Mouse (Mus musculus) forebrain, embryonic 13.5 days (tissue): Measurements from ENCODE around the gene Uqcc2. TPM values are rescaled to one million over a fixed set of nuclear protein-coding genes. Genes with fewer than 3 reads are reported as not detected.

Source experiments
- ATAC-seq: fragments of 200-750 bp; cut with Nextera tagmentation; 2 replicates; pipeline ENCODE4 v1.8.0; 2017
- H3K27ac ChIP-seq: fragments of 300-500 bp; sonication (generic); 2 replicates; pipeline ENCODE4 v1.5.1; 2015; ENCODE audit warnings: inconsistent platforms, mild to moderate bottlenecking, moderate library complexity
- H3K27me3 ChIP-seq: fragments of 300-500 bp; sonication (generic); 2 replicates; pipeline ENCODE4 v1.6.1; 2015; ENCODE audit warnings: mild to moderate bottlenecking, inconsistent platforms
- H3K36me3 ChIP-seq: fragments of 300-500 bp; sonication (generic); 2 replicates; pipeline ENCODE4 v1.6.1; 2015; ENCODE audit warnings: mild to moderate bottlenecking, inconsistent platforms; ENCODE audit not compliant: poor library complexity, severe bottlenecking
- H3K4me1 ChIP-seq: fragments of 300-500 bp; sonication (generic); 2 replicates; pipeline ENCODE4 v1.6.1; 2015; ENCODE audit warnings: inconsistent platforms
- H3K4me2 ChIP-seq: fragments of 300-500 bp; sonication (generic); 2 replicates; pipeline ENCODE4 v1.6.1; 2015; ENCODE audit warnings: inconsistent platforms, mild to moderate bottlenecking, moderate library complexity
- H3K4me3 ChIP-seq: fragments of 300-500 bp; sonication (generic); 2 replicates; pipeline ENCODE4 v1.5.1; 2015; ENCODE audit warnings: mild to moderate bottlenecking, inconsistent platforms
- H3K9ac ChIP-seq: fragments of 300-500 bp; sonication (generic); 2 replicates; pipeline ENCODE4 v1.6.1; 2015; ENCODE audit warnings: mild to moderate bottlenecking, inconsistent platforms
- H3K9me3 ChIP-seq: fragments of 300-500 bp; sonication (generic); replicated peaks from 2 replicates; pipeline ENCODE4 v1.6.1; 2016; ENCODE audit warnings: inconsistent platforms
- WGBS: fragments of 180-500 bp; shearing (Covaris S2); methylation state at CpG from one replicate; pipeline ENCODE4 v1.1.7; 2015; 5-methylcytosine and 5-hydroxymethylcytosine counted together
- polyA plus RNA-seq: library from polyadenylated mRNA; unstranded; fragments of >200 nt; fragmentation: Nextera tagmentation; extraction: Ambion mirVana; gene quantifications from 2 replicates; pipeline ENCODE4 v1.2.1, GENCODE M21; 2015

The Uqcc2 gene
- polyA plus RNA-seq, 1 experiment from 2014 or later, result 318 TPM

GRCm38 (mm10) chr17:27131240-27131665 is 2.5 kb downstream of the Uqcc2 start:
- H3K4me1 ChIP-seq, result peaks cover 58% of the 10 kb centered on the region
- WGBS, result 87% methylated on average over 10 of the region's 10 CpGs
- no peaks in the 10 kb centered on the region for H3K27me3 ChIP-seq
- H3K27ac ChIP-seq, result no peak overlapping the region
- no peaks in the 10 kb centered on the region for H3K36me3 ChIP-seq
- no peak overlapping the region for H3K4me2 ChIP-seq
- no peak overlapping the region for H3K4me3 ChIP-seq
- H3K9me3 ChIP-seq, result no peaks in the 10 kb centered on the region
- no peak overlapping the region for H3K9ac ChIP-seq
- no peak for ATAC-seq

DNA sequence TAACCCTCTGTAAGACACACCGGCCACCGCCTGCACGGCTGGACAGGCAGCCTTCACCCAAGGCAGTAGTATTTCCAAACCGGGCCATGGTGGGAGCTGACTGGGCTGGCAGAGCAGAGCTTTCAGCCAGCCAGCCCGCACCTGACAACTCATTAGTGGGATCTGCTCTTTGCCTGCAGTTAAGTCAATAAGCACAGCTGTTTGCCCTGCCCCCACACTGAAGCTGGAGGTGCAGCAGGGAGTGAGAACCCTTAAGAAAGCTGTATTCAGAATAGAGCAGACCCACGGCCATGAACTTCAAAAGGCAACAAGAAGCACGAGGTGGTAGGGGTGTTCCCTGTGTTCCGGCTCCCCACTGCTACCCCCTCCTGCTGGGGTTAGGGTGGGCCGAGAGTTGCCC is 3.5 kb downstream of the Uqcc2 start:
- peak overlapping the region; percentile 45 for H3K9ac ChIP-seq
- H3K27ac ChIP-seq, result 0 out of 2 replicates have a peak overlapping the region, but pooled peaks have one; percentile 8
- H3K36me3 ChIP-seq, result no peaks in the 10 kb centered on the region
- 55% methylated on average over 9 of the region's 9 CpGs for WGBS
- ATAC-seq, result no peak
- no peak overlapping the region for H3K4me2 ChIP-seq
- no peaks in the 10 kb centered on the region for H3K9me3 ChIP-seq
- peaks cover 65% of the 10 kb centered on the region for H3K4me1 ChIP-seq
- H3K4me3 ChIP-seq, result no peak overlapping the region
- no peaks in the 10 kb centered on the region for H3K27me3 ChIP-seq

DNA sequence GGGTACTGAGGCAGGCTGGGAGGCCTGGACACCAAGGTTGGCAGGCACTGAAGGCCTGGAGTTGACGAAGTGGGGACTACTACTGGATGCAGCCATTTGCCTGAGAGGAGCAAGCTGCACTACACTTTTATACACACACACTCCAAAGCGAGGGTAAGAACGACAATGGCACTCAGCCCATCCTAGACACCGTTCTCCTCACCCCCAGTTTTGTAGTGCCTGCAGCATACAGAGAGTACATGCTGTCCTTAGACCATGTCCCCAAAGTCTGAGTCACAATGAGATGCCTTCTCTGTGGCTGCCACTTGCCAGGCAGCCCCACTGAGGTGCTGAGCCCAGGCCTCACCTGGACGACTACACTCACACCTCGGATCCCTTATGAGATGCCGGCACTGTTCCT is 3.9 kb downstream of the Uqcc2 start:
- H3K4me3 ChIP-seq, result no peak overlapping the region
- no peak for ATAC-seq
- H3K4me2 ChIP-seq, result no peak overlapping the region
- 0 out of 2 replicates have a peak, but pooled peaks cover 4% of the 10 kb centered on the region for H3K36me3 ChIP-seq
- H3K27me3 ChIP-seq, result no peaks in the 10 kb centered on the region
- no peak overlapping the region for H3K9ac ChIP-seq
- H3K9me3 ChIP-seq, result no peaks in the 10 kb centered on the region
- 0 out of 2 replicates have a peak overlapping the region, but pooled peaks have one; percentile 8 for H3K27ac ChIP-seq
- WGBS, result 89% methylated on average over 7 of the region's 7 CpGs
- peaks cover 63% of the 10 kb centered on the region for H3K4me1 ChIP-seq

GRCm38 (mm10) chr17:27129291-27129690 is 4.4 kb downstream of the Uqcc2 start:
- Histone ChIP-seq H3K4me2 (no peak overlapping the region), H3K9me3 (no peaks in the 10 kb centered on the region), H3K36me3 (peaks cover 7% of the 10 kb centered on the region; the same call in 1 of the 2 replicates), H3K4me3 (no peak overlapping the region), H3K9ac (no peak overlapping the region), H3K27me3 (no peaks in the 10 kb centered on the region), H3K4me1 (peaks cover 59% of the 10 kb centered on the region), H3K27ac (no peak overlapping the region)
- 69% methylated on average over 13 of the region's 13 CpGs for WGBS
- no peak for ATAC-seq

DNA sequence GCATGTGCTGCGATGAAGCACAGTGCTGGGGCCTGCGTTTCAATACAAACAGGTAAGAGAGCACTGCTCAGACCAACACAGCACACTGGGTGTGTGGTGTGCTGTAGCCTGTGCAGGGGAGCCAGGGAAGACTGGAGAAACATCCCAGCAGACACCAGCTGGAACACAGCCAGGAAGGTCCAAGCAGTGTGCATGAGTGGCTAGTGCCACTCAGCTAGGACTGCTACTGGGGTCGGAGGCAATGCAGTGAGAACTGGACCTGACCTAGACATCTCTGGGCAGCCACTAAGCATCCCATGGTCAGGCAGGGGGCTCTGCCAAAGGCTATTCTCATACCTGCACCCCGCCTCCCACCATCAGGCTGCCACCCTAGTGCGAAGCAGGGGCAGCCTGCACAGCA is 5.5 kb downstream of the Uqcc2 start:
- Histone ChIP-seq H3K4me1 (peaks cover 55% of the 10 kb centered on the region), H3K4me2 (no peak overlapping the region), H3K4me3 (no peak overlapping the region), H3K9me3 (no peaks in the 10 kb centered on the region), H3K27me3 (no peaks in the 10 kb centered on the region), H3K27ac (no peak overlapping the region), H3K9ac (no peak overlapping the region), H3K36me3 (peaks cover 18% of the 10 kb centered on the region)
- no peak for ATAC-seq
- WGBS, result 95% methylated on average over 5 of the region's 5 CpGs

DNA sequence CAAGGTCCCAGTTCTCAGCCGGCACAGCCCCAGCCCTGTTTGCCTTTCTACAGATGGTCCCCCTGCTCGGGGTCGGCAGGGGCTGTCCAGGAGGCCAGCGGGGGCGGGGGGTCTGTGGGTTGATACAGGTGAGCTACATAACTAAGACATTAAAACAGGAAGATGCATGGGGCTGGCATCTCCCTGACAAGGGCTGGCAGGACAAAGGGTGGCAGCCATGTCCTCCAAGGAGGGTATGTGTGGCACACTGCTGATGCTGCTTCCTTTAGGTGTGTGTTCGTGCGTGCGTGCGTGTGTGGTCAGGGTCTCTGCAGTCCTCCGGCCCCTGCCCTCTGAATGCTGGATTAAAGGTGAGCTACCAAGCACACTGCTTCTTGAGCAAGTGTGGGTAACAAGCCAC is 6.7 kb downstream of the Uqcc2 start:
- Histone ChIP-seq H3K4me3 (no peak overlapping the region), H3K4me2 (no peak overlapping the region), H3K36me3 (peaks cover 30% of the 10 kb centered on the region), H3K27me3 (no peaks in the 10 kb centered on the region), H3K9ac (no peak overlapping the region; the same call in 1 of the 2 replicates), H3K9me3 (no peaks in the 10 kb centered on the region), H3K27ac (no peak overlapping the region), H3K4me1 (peaks cover 48% of the 10 kb centered on the region)
- 87% methylated on average over 10 of the region's 10 CpGs for WGBS
- no peak for ATAC-seq

DNA sequence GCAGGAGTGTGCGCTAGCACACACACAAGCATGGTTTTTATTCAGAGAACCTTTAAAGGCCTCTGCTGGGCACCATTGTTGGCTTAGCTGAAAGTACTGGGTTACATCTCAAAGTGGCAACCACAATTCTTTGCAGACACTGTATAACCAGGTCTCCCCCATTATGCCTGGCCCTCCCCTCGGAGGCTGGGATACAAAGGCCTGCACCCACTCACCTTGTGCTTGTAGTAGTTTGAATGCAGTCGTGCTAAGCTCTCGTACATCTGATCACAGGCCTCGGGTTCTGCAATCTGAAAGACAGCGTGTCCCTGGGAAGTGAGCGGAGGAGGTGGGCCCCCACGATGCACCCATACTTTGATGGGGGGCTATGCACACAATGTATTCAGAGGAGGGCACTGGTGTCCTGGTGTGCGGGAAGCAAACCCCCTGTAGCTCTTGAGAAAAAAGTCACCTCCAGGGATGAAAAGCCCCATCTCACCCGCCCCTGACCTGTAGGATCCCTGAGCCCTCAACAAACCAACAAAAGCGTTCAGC is 8.0 kb downstream of the Uqcc2 start:
- Histone ChIP-seq H3K27me3 (no peaks in the 10 kb centered on the region), H3K9me3 (no peaks in the 10 kb centered on the region), H3K9ac (0 out of 2 replicates have a peak overlapping the region, but pooled peaks have one; percentile 6), H3K4me3 (no peak overlapping the region), H3K36me3 (peaks cover 33% of the 10 kb centered on the region), H3K27ac (no peak overlapping the region), H3K4me2 (no peak overlapping the region), H3K4me1 (peaks cover 53% of the 10 kb centered on the region)
- 83% methylated on average over 11 of the region's 11 CpGs for WGBS
- ATAC-seq, result no peak

GRCm38 (mm10) chr17:27125185-27125584 is 8.5 kb downstream of the Uqcc2 start:
- 34% methylated on average over 12 of the region's 12 CpGs for WGBS
- Histone ChIP-seq H3K9me3 (no peaks in the 10 kb centered on the region), H3K4me1 (peaks cover 53% of the 10 kb centered on the region), H3K4me3 (no peak overlapping the region), H3K9ac (no peak overlapping the region), H3K4me2 (no peak overlapping the region), H3K27me3 (no peaks in the 10 kb centered on the region), H3K36me3 (peaks cover 33% of the 10 kb centered on the region), H3K27ac (no peak overlapping the region)
- no peak for ATAC-seq

DNA sequence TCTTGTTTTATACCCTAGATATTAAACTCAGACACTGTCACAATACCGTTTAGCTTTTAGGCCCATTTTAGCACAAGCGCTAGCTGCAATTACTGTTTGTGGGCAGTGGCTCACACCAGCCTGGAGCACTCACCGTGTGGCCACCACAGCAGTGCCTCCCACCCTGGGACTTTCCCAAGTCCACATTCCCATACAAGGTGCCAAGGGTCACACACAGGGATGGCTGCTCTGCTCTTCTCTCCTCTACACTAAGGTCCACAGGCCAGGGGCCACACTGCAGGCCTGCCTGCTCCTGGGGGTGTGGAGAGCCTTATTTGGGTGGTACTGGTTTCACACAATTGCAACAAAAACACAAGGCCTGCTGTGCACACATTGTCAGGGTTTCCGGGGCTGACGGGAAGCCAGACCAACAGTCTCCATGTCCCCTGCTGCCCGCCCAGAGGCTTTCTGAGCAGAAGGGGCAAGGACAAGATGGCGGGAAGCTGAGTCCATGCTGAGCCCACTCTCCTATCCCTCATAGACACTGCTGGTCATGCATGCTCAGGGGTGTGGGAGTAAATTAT is 9.8 kb downstream of the Uqcc2 start:
- ATAC-seq, result no peak

DNA sequence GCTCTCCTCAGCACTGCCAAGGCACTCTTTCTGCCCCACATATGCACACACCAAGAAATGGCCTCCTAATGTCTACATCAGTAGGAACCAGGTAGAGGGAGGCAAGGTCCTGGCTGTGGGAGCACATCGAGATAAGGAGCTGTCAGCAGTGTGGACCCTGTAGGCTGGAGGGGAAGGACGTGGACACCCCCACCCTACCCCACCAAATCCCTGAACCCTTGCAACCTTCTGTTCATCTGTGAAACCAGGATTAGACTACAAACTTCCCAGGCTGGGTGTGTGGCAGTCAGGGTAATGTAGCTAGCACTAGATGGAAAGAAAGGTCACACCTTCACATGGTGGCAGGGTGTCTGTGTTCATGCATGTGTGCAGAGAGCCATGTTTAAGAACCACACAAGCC is 10.6 kb downstream of the Uqcc2 start:
- Histone ChIP-seq H3K9me3 (no peaks in the 10 kb centered on the region), H3K27ac (no peak overlapping the region), H3K36me3 (peaks cover 33% of the 10 kb centered on the region), H3K9ac (no peak overlapping the region), H3K27me3 (no peaks in the 10 kb centered on the region), H3K4me3 (no peak overlapping the region), H3K4me2 (no peak overlapping the region), H3K4me1 (peaks cover 42% of the 10 kb centered on the region)
- ATAC-seq, result no peak
- WGBS, result 93% methylated on average over 2 of the region's 2 CpGs

More for the DNA sequence above, 9.8 kb downstream of the Uqcc2 start:
- no peak overlapping the region for H3K4me3 ChIP-seq
- peaks cover 46% of the 10 kb centered on the region for H3K4me1 ChIP-seq
- no peak overlapping the region for H3K27ac ChIP-seq
- no peaks in the 10 kb centered on the region for H3K9me3 ChIP-seq
- no peak overlapping the region for H3K9ac ChIP-seq
- no peak overlapping the region for H3K4me2 ChIP-seq
- WGBS, result 80% methylated on average over 7 of the region's 7 CpGs
- no peaks in the 10 kb centered on the region for H3K27me3 ChIP-seq
- H3K36me3 ChIP-seq, result peaks cover 33% of the 10 kb centered on the region

- Histone ChIP-seq H3K4me2 (no peak overlapping the region), H3K9ac (no peak overlapping the region), H3K4me3 (no peak overlapping the region), H3K27ac (no peak overlapping the region), H3K36me3 (peaks cover 33% of the 10 kb centered on the region), H3K4me1 (peaks cover 38% of the 10 kb centered on the region), H3K9me3 (no peaks in the 10 kb centered on the region), H3K27me3 (no peaks in the 10 kb centered on the region)
- ATAC-seq, result no peak
- 81% methylated on average over 11 of the region's 11 CpGs for WGBS
Observed at GRCm38 (mm10) chr17:27122701-27123100, 11.0 kb downstream of the Uqcc2 start.

DNA sequence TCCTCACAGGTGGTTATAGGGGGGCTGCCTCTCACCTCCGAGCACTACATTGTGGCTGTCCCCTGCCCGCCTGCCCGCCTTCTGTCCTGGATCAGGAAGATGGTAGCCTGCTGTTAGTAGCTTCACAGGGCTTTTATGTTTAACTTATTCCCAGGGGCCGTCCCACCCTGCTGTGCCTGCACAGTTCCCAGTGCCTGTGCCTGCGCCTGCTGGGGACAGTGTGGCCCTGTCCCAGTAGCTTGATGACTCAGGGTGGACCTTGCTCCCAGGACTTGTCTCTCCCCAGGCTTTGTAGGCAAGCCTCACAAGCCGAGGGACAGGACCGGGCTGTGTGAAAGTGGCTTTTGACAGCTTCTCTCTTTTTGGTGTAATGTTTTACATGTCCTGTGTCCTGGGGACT is 11.9 kb downstream of the Uqcc2 start:
- H3K36me3 ChIP-seq, result peaks cover 33% of the 10 kb centered on the region
- no peaks in the 10 kb centered on the region for H3K27me3 ChIP-seq
- H3K27ac ChIP-seq, result no peak overlapping the region
- no peak overlapping the region for H3K4me3 ChIP-seq
- H3K4me1 ChIP-seq, result peaks cover 35% of the 10 kb centered on the region
- WGBS, result 69% methylated on average over 7 of the region's 7 CpGs
- H3K4me2 ChIP-seq, result no peak overlapping the region
- no peaks in the 10 kb centered on the region for H3K9me3 ChIP-seq
- no peak overlapping the region for H3K9ac ChIP-seq
- ATAC-seq, result no peak

DNA sequence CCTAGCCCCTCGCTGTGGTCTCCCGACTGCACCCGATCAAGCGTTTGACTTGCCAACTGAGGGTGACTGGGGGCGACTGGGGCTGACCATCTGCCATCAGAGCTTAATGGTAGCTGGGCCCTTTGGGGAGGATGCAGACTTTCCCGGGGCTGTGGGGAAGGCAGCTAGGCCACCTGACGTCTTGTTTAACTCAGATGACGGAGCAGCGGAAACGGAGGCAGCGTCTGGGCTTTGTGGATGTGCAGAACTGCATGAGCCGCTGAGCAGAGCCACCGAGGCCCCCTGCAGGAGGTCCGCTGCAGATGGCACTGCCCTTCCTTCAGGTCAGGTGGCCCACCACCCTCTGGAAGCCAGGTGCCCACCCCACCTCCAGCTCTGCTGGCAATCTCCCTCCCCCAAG is 12.4 kb downstream of the Uqcc2 start:
- Histone ChIP-seq H3K4me1 (peaks cover 35% of the 10 kb centered on the region), H3K4me2 (peak overlapping the region; percentile 30; the same call in 1 of the 2 replicates), H3K27me3 (no peaks in the 10 kb centered on the region), H3K9ac (no peak overlapping the region; the same call in 1 of the 2 replicates), H3K27ac (no peak overlapping the region; the same call in 1 of the 2 replicates), H3K9me3 (no peaks in the 10 kb centered on the region), H3K4me3 (no peak overlapping the region), H3K36me3 (peaks cover 33% of the 10 kb centered on the region)
- WGBS, result 32% methylated on average over 14 of the region's 14 CpGs
- ATAC-seq, result no peak
